Mouse (Mus musculus): ENCODE measurements around the gene Trnau1ap. TPM values are rescaled to one million over a fixed set of nuclear protein-coding genes. Genes with fewer than 3 reads are reported as not detected.
"Not testable (repeated sequence)": the region's sequence is repeated elsewhere in the genome, so short reads cannot be mapped to it uniquely, and the experiment has no call there.

Gene Trnau1ap
- total and polyA plus RNA-seq, 3 experiments = 60.7 to 80.5 (median 71.5) TPM

DNA sequence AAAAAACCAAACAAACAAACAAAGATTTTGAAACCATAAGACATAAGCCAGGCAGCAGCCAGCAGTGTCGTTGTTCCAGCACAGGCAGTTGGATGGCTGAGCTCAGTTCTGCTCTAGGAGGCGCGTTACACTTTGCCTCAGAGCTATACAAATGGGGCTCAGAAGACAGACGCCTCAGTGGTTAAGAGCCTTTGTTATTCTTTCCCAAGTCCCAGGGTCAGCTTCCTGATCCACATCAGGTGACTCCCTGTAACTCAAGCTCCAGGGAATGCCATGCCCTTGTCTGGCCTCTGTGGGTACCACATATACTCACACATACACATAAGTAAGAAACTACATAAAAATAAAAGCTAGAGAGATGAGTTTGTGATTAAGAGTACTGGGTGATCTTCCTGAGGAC lies 38.3 kb downstream of the Trnau1ap start:
- in situ Hi-C loops (cut with MboI; ENCODE audit: low pct_ligation_motif_present, low pct_unique_long_range_greater_than_20kb, low sequenced_read_pairs) = loop anchor here (25.0 kb wide), 1 partner anchor 121 kb away; the partner anchor contains the start of gene Phactr4
- no peak for DNase-seq (ENCODE audit: extremely low read depth)
- H3K36me3 ChIP-seq (replicated peaks in 1 of 2; ENCODE audit: control insufficient read depth in 1 of 2, insufficient read depth in 1 of 2, low read length in 1 of 2) = peaks cover 31 to 65% of the 10 kb centered on the region in 2 experiments

DNA sequence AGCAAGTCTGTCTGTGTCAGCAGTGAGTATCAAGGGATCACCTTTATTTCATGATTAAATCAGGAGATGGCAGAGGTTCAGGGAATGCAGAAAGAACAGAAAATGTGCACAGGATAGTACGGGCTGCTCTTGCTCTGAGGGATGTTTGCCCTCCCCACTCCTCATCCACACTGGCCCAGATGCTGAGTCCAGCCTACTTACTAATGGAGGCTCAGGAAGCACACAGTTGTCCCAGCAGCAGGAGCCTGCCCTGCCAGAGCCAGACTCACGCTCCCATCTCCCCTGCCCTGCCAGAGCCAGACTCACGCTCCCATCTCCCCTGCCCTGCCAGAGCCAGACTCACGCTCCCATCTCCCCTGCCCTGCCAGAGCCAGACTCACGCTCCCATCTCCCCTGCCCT lies 40.5 kb downstream of the Trnau1ap start:
- dilution Hi-C loops (cut with MboI; ENCODE audit: extremely low pct_ligation_motif_present, extremely low pct_unique_long_range_greater_than_20kb, low sequenced_read_pairs); H3K79me2 ChIP-seq (replicated peaks; ENCODE audit: control insufficient read depth, extremely low read depth, insufficient read depth, poor library complexity, severe bottlenecking); H3K27me3 ChIP-seq (replicated peaks); H3K4me2 ChIP-seq (ENCODE audit: insufficient read depth, low read depth, poor library complexity, severe bottlenecking); H3K9me3 ChIP-seq (replicated peaks; ENCODE audit: low read length); H3K9ac ChIP-seq (ENCODE audit: insufficient read depth, low read depth); H3K27ac ChIP-seq (ENCODE audit: insufficient read depth, low read depth); H3K4me3 ChIP-seq (replicated peaks in 1 of 3; ENCODE audit: low read depth in 2 of 3, low read length in 2 of 3, poor library complexity in 1 of 3); DNase-seq (ENCODE audit: extremely low read depth): not testable (repeated sequence)
- H3K4me1 ChIP-seq (ENCODE audit: control insufficient read depth in 1 of 2, insufficient read depth in 2 of 2) = peaks cover 3 to 25% of the 10 kb centered on the region in 2 experiments; a peak in 3 of 4 replicates
- H3K36me3 ChIP-seq (replicated peaks in 1 of 2; ENCODE audit: control insufficient read depth in 1 of 2, insufficient read depth in 1 of 2, low read length in 1 of 2) = peaks cover 36 to 67% of the 10 kb centered on the region in 2 experiments
- in situ Hi-C loops (cut with MboI; ENCODE audit: low pct_ligation_motif_present, low pct_unique_long_range_greater_than_20kb, low sequenced_read_pairs) = loop anchor here (25.0 kb wide), 1 partner anchor 123 kb away; the partner anchor contains the start of gene Phactr4

More for the DNA sequence above, 38.3 kb downstream of the Trnau1ap start:
- Histone ChIP-seq H3K4me1 (ENCODE audit: control insufficient read depth in 1 of 2, insufficient read depth in 2 of 2) (peaks cover 3 to 25% of the 10 kb centered on the region in 2 experiments; a peak in 3 of 4 replicates), H3K27ac (ENCODE audit: insufficient read depth, low read depth) (no peak overlapping the region), H3K4me2 (ENCODE audit: insufficient read depth, low read depth, poor library complexity, severe bottlenecking) (no peak overlapping the region), H3K9ac (ENCODE audit: insufficient read depth, low read depth) (no peak overlapping the region), H3K27me3 (replicated peaks) (no peaks in the 10 kb centered on the region), H3K9me3 (replicated peaks; ENCODE audit: low read length) (peaks cover 3% of the 10 kb centered on the region), H3K79me2 (replicated peaks; ENCODE audit: control insufficient read depth, extremely low read depth, insufficient read depth, poor library complexity, severe bottlenecking) (no peaks in the 10 kb centered on the region), H3K4me3 (replicated peaks in 1 of 3; ENCODE audit: low read depth in 2 of 3, low read length in 2 of 3, poor library complexity in 1 of 3) (no peak overlapping the region)
- TF ChIP-seq MAX (IDR thresholded peaks at IDR 0.05; ENCODE audit: low read length) (no peak), JUND (conservative IDR thresholded peaks at IDR 0.05; ENCODE audit: low read depth, low read length) (no peak), ZNF384 (IDR thresholded peaks at IDR 0.05; ENCODE audit: low read depth, low read length) (no peak), POLR2A (IDR thresholded peaks at IDR 0.05; ENCODE audit: low read depth, low read length) (no peak), MEF2A (IDR thresholded peaks at IDR 0.05; ENCODE audit: borderline replicate concordance, low read depth, low read length) (no peak)
- dilution Hi-C loops (cut with MboI; ENCODE audit: extremely low pct_ligation_motif_present, extremely low pct_unique_long_range_greater_than_20kb, low sequenced_read_pairs) = no loop called here

DNA sequence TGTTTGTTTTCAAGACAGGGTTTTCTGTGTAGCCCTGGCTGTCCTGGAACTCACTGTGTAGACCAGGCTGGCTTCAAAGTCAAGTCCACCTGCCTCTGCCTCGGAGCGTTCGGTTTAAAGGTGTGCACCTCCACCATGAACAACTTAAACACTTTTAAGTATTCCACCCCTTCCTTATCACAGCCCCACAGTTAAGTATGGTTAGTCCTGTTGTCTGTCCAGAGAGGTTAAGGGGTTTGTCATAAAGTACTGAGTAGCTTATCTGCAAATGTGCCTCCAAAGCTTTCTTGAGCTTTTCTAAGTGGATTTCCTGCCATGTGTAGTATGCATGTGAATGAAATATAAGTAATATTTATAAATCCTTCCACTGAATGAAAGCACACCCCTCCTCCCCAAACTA lies 53.4 kb downstream of the Trnau1ap start:
- H3K27ac ChIP-seq (ENCODE audit: insufficient read depth, low read depth) = no peak overlapping the region
- TF ChIP-seq SMC3 (IDR thresholded peaks at IDR 0.05; ENCODE audit: low read depth, low read length) (no peak), KAT2A (IDR thresholded peaks at IDR 0.05; ENCODE audit: insufficient replicate concordance, low read length) (no peak), TCF12 (IDR thresholded peaks at IDR 0.05; ENCODE audit: low read depth, low read length) (no peak)

More for the DNA sequence above, 53.4 kb downstream of the Trnau1ap start:
- Histone ChIP-seq H3K79me2 (replicated peaks; ENCODE audit: control insufficient read depth, extremely low read depth, insufficient read depth, poor library complexity, severe bottlenecking) (peaks cover 17% of the 10 kb centered on the region), H3K36me3 (replicated peaks in 1 of 2; ENCODE audit: control insufficient read depth in 1 of 2, insufficient read depth in 1 of 2, low read length in 1 of 2) (peaks cover 7 to 26% of the 10 kb centered on the region in 2 experiments), H3K27me3 (replicated peaks) (no peaks in the 10 kb centered on the region), H3K4me1 (ENCODE audit: control insufficient read depth in 1 of 2, insufficient read depth in 2 of 2) (peaks cover 3 to 39% of the 10 kb centered on the region in 2 experiments; a peak in 3 of 4 replicates), H3K9ac (ENCODE audit: insufficient read depth, low read depth) (no peak overlapping the region; the same call in 1 of the 2 replicates), H3K4me2 (ENCODE audit: insufficient read depth, low read depth, poor library complexity, severe bottlenecking) (0 out of 2 replicates have a peak overlapping the region, but pooled peaks have one; percentile 15), H3K4me3 (replicated peaks in 1 of 3; ENCODE audit: low read depth in 2 of 3, low read length in 2 of 3, poor library complexity in 1 of 3) (no peak overlapping the region), H3K9me3 (replicated peaks; ENCODE audit: low read length) (no peaks in the 10 kb centered on the region)
- DNase-seq (ENCODE audit: extremely low read depth) = no peak
- dilution Hi-C loops (cut with MboI; ENCODE audit: extremely low pct_ligation_motif_present, extremely low pct_unique_long_range_greater_than_20kb, low sequenced_read_pairs) = no loop called here
- in situ Hi-C loops (cut with MboI; ENCODE audit: low pct_ligation_motif_present, low pct_unique_long_range_greater_than_20kb, low sequenced_read_pairs) = loop anchor here (25.0 kb wide), 1 partner anchor 136 kb away; the partner anchor contains the start of gene Phactr4
